Mouse (Mus musculus): ENCODE results near the gene Pipox. TPM values are rescaled to one million over a fixed set of nuclear protein-coding genes. Genes with fewer than 3 reads are reported as not detected.
A peak's percentile ranks its signal among the peaks of the same experiment; 100 is the strongest.

The Pipox gene
- polyA plus RNA-seq, 1 experiment: 0.94 TPM

GRCm38 (mm10) chr11:77932576-77932975, 38.7 kb upstream of the Pipox start:
- H3K4me1 ChIP-seq (ENCODE audit: control insufficient read depth, insufficient read depth, low read length): peaks cover 17% of the 10 kb centered on the region
- H3K27ac ChIP-seq (ENCODE audit: control insufficient read depth, insufficient read depth, low read depth, low read length): no peak overlapping the region
- H3K36me3 ChIP-seq (ENCODE audit: control insufficient read depth, insufficient read depth, low read length): no peaks in the 10 kb centered on the region
- no peak overlapping the region for H3K4me3 ChIP-seq (ENCODE audit: control insufficient read depth, low read depth, low read length)
- TF ChIP-seq CTCF (IDR thresholded peaks at IDR 0.05; ENCODE audit: control insufficient read depth, insufficient read depth, insufficient replicate concordance, low read depth, low read length) (no peak), POLR2A (IDR thresholded peaks at IDR 0.05; ENCODE audit: control insufficient read depth, low read depth, low read length) (no peak)
- peaks cover 5% of the 10 kb centered on the region for H3K27me3 ChIP-seq (ENCODE audit: control insufficient read depth, insufficient read depth, low read length)

DNA sequence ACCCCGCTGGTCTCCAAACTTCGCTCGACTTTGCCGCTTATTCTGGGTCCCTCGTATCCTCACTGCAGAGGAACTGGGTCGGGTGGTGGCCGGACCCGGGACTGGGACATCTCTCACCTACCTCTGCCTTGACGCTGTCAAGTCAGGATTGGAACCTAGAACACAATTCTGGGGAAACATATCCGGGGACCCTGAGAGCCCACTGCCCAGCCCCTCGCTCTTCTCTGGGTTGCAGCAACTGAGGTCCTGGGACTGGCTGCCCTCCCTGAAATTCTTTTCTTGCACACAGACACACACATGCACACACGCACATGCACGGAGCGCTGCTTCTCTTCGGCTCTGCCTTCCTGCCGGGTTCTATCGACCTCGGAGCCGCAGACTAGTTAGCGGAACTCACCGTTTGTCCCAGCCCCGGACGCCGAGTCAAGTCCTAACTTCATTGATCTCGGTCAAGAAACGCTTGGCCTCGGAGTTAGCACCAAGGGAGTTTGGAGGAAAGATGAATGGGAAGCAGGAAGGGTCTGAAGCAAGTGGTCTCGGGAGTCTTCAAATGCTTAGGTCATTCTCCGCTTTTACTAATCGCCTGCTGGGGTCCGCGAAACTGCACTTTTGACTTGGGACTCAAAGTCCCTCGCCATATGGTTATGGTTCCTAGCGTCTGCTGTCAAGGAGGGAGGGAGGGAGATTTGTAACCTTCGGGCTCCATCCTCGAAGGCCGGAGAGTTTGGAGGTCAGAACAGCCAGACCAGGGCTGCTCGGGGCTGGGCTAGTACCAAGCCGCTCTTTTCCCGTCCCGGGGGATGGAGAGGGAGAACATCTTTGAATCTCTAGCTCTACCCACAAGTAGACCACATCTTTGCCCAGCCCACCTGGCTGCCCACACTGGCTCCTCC, 37.9 kb upstream of the Pipox start:
- Histone ChIP-seq H3K36me3 (ENCODE audit: control insufficient read depth, insufficient read depth, low read length) (no peaks in the 10 kb centered on the region), H3K27me3 (ENCODE audit: control insufficient read depth, insufficient read depth, low read length) (peaks cover 5% of the 10 kb centered on the region), H3K4me1 (ENCODE audit: control insufficient read depth, insufficient read depth, low read length) (peaks cover 17% of the 10 kb centered on the region), H3K4me3 (ENCODE audit: control insufficient read depth, low read depth, low read length) (peak overlapping the region; percentile 58), H3K27ac (ENCODE audit: control insufficient read depth, insufficient read depth, low read depth, low read length) (no peak overlapping the region)
- no peak for TF ChIP-seq POLR2A (IDR thresholded peaks at IDR 0.05; ENCODE audit: control insufficient read depth, low read depth, low read length)
- no peak for TF ChIP-seq CTCF (IDR thresholded peaks at IDR 0.05; ENCODE audit: control insufficient read depth, insufficient read depth, insufficient replicate concordance, low read depth, low read length)

DNA sequence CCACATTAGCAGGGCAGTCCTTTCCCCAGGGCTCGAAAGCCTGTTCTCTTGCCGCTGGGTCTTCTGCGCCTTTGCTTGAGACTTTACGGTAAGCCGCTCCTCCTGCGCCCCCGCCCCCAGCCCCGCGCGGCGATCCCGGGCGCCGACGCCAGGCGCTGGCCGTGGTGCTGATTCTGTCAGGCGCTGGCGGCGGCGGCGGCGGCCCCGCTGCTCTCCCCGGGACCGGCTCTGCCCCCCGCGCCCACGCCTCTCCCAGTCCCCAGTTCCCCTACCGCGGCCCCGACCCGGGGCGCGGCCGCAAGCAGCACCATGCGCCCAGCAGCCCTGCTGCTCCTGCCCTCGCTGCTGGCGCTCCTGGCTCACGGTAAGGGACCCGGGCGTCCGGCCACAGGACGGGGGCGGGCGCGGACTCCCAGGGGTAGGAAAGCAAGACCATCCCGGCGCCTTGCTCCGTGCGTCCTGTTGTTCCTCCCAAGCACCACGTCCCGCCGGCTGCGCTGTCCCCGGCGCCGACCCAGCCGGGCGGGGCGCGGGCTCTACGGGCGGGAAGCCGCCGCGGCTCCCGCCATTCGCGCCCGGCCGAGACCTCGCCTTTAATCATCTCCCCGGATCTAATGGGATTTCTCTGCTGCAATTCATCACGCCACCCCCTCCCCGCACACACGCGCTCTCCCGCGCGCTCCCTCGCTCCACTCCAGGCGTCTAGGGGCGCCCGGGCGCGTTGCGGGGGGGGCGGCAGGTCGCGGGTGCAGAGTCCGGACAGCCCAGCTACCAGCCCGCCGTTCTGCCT, 37.0 kb upstream of the Pipox start, which contains the start of gene Sez6:
Gene Sez6, plus strand, starts transcription at position 50 of the 790 bp plus-strand sequence.
- Histone ChIP-seq H3K27ac (ENCODE audit: control insufficient read depth, insufficient read depth, low read depth, low read length) (no peak within 1 kb of the TSS), H3K4me1 (ENCODE audit: control insufficient read depth, insufficient read depth, low read length) (peaks cover 17% of the 10 kb centered on the region), H3K36me3 (ENCODE audit: control insufficient read depth, insufficient read depth, low read length) (no peaks in the 10 kb centered on the region), H3K27me3 (ENCODE audit: control insufficient read depth, insufficient read depth, low read length) (peaks cover 5% of the 10 kb centered on the region), H3K4me3 (ENCODE audit: control insufficient read depth, low read depth, low read length) (peak within 1 kb of the TSS; percentile 58)
- TF ChIP-seq CTCF (IDR thresholded peaks at IDR 0.05; ENCODE audit: control insufficient read depth, insufficient read depth, insufficient replicate concordance, low read depth, low read length) (no peak), POLR2A (IDR thresholded peaks at IDR 0.05; ENCODE audit: control insufficient read depth, low read depth, low read length) (no peak)

- TF ChIP-seq CTCF (IDR thresholded peaks at IDR 0.05; ENCODE audit: control insufficient read depth, insufficient read depth, insufficient replicate concordance, low read depth, low read length): no peak
- TF ChIP-seq POLR2A (IDR thresholded peaks at IDR 0.05; ENCODE audit: control insufficient read depth, low read depth, low read length): no peak
- H3K4me3 ChIP-seq (ENCODE audit: control insufficient read depth, low read depth, low read length): no peak overlapping the region
- H3K27ac ChIP-seq (ENCODE audit: control insufficient read depth, insufficient read depth, low read depth, low read length): no peak overlapping the region
- H3K27me3 ChIP-seq (ENCODE audit: control insufficient read depth, insufficient read depth, low read length): peaks cover 5% of the 10 kb centered on the region
- peaks cover 17% of the 10 kb centered on the region for H3K4me1 ChIP-seq (ENCODE audit: control insufficient read depth, insufficient read depth, low read length)
- H3K36me3 ChIP-seq (ENCODE audit: control insufficient read depth, insufficient read depth, low read length): no peaks in the 10 kb centered on the region
Observed at GRCm38 (mm10) chr11:77927837-77928236, 33.9 kb upstream of the Pipox start.

GRCm38 (mm10) chr11:77926666-77927065, 32.8 kb upstream of the Pipox start:
- H3K27me3 ChIP-seq (ENCODE audit: control insufficient read depth, insufficient read depth, low read length): no peaks in the 10 kb centered on the region
- TF ChIP-seq POLR2A (IDR thresholded peaks at IDR 0.05; ENCODE audit: control insufficient read depth, low read depth, low read length): no peak
- no peak for TF ChIP-seq CTCF (IDR thresholded peaks at IDR 0.05; ENCODE audit: control insufficient read depth, insufficient read depth, insufficient replicate concordance, low read depth, low read length)
- peaks cover 13% of the 10 kb centered on the region for H3K4me1 ChIP-seq (ENCODE audit: control insufficient read depth, insufficient read depth, low read length)
- no peak overlapping the region for H3K4me3 ChIP-seq (ENCODE audit: control insufficient read depth, low read depth, low read length)
- H3K36me3 ChIP-seq (ENCODE audit: control insufficient read depth, insufficient read depth, low read length): no peaks in the 10 kb centered on the region
- no peak overlapping the region for H3K27ac ChIP-seq (ENCODE audit: control insufficient read depth, insufficient read depth, low read depth, low read length)

DNA sequence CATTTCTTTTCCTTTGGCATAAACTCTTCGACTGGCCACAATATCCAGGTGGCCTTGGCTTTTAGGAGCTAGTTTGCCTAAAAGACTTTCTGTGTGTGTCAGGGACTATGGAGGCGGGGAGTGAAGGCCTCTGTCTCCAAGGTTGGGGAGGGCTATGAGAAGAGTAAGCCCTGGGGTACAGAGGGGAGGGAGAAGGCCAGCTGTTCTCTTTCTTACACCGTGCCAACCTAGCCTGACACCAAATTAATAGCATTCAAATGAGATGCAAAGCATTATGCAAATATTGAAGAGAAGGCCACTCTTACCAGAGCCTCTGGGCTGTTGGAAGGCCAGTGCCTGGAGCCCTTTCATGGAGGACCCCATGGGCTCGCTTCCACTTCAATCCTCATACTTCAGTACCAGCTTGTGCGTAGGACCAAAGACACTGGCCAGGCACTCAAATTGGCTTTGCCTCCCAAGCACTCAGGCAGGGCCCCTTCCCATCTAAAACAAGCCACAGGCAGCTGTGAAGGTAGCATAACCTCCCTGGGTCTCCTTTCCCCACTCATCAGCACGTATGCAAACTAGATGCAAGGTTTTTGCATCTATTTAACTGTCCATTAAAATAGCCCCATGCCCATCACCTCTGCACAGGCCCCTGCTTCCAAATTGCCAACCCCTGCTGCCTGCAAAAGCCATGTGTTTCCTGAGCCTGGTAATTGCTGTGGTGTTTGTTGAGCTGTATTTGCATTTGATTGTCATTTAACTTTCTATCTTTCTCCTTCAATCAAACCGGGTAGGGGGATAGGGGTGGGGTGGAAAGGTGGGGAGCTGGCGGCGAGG, 32.2 kb upstream of the Pipox start:
- Histone ChIP-seq H3K4me3 (ENCODE audit: control insufficient read depth, low read depth, low read length) (no peak overlapping the region), H3K27ac (ENCODE audit: control insufficient read depth, insufficient read depth, low read depth, low read length) (no peak overlapping the region), H3K4me1 (ENCODE audit: control insufficient read depth, insufficient read depth, low read length) (peaks cover 6% of the 10 kb centered on the region), H3K36me3 (ENCODE audit: control insufficient read depth, insufficient read depth, low read length) (no peaks in the 10 kb centered on the region), H3K27me3 (ENCODE audit: control insufficient read depth, insufficient read depth, low read length) (no peaks in the 10 kb centered on the region)
- TF ChIP-seq POLR2A (IDR thresholded peaks at IDR 0.05; ENCODE audit: control insufficient read depth, low read depth, low read length) (no peak), CTCF (IDR thresholded peaks at IDR 0.05; ENCODE audit: control insufficient read depth, insufficient read depth, insufficient replicate concordance, low read depth, low read length) (no peak)
